Mouse (Mus musculus): Measurements from ENCODE around the gene Fcgr2b. TPM values are rescaled to one million over a fixed set of nuclear protein-coding genes. Genes with fewer than 3 reads are reported as not detected.
"Not testable (repeated sequence)": the region's sequence is repeated elsewhere in the genome, so short reads cannot be mapped to it uniquely, and the experiment has no call there.

The Fcgr2b gene
- polyA plus RNA-seq, 1 experiment from 2014 or later: 1.8 TPM

DNA sequence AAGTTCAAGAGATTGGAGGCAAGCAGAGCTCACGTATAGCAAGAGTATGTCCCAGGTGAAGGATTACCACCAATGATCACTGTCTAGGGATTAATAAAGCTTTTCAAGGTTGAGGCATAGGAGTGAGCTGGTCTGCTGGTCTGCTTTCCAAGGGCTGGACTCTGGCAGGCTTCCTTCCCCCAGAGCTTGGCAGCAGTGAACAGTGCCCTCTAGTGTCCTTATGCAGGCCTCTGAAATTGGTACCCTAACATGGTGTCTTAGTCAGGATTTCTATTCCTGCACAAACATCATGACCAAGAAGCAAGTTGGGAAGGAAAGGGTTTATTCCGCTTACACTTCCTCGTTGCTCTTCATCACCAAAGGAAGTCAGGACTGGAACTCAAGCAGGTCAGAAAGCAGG, 20.4 kb upstream of the Fcgr2b start:
- Histone ChIP-seq H3K27ac (no peak overlapping the region), H3K36me3 (replicated peaks) (no peaks in the 10 kb centered on the region), H3K4me1 (no peaks in the 10 kb centered on the region), H3K4me3 (no peak overlapping the region), H3K9me3 (no peaks in the 10 kb centered on the region), H3K4me2 (no peak overlapping the region), H3K9ac (no peak overlapping the region), H3K27me3 (replicated peaks) (no peaks in the 10 kb centered on the region)
- no peak for ATAC-seq (replicated peaks)
- 61% methylated on average over 3 of the region's 3 CpGs for WGBS

DNA sequence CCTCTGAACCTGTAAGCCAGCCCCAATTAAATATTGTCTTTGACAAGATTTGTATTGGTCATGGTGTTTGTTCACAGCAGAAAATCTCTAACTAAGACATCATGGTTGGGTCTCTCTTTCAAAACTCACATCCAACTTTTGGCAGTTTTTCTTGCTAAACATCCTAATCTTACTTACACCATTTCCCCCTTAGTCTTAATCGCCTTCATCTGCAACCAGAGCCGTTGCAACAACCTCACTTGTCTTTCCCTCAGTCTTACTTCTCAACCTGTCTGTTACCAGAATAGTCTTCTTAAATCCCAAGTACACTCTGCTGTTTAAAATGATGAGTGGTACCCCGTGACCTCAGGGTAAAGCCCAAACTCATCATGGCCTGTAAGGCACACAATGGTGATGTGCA, 19.7 kb upstream of the Fcgr2b start:
- 85% methylated on average over 3 of the region's 3 CpGs for WGBS
- Histone ChIP-seq H3K27ac (no peak overlapping the region), H3K4me1 (no peaks in the 10 kb centered on the region), H3K9ac (no peak overlapping the region), H3K27me3 (replicated peaks) (no peaks in the 10 kb centered on the region), H3K4me3 (no peak overlapping the region), H3K9me3 (no peaks in the 10 kb centered on the region), H3K36me3 (replicated peaks) (no peaks in the 10 kb centered on the region), H3K4me2 (no peak overlapping the region)
- ATAC-seq (replicated peaks): no peak

DNA sequence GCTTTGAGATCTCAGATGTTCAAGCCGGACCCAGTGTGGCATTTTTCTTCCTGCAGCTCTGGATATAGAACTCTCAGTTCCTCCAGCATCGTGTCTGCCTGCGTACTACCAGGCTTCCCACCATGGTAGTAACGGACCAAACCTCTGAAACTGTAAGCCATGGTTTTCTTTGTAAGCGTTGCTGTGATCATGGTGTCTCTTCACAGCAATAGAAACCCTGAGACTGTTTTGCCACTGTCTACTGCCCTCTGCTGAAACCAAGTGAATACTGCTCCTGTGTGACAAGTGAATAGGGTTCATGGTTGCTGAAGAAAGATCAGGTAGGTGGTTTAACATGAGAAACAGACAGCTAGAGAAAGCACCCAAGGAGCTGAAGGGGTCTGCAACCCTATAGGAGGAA, 16.2 kb upstream of the Fcgr2b start:
- H3K27ac ChIP-seq: no peak overlapping the region
- no peak for ATAC-seq (replicated peaks)

DNA sequence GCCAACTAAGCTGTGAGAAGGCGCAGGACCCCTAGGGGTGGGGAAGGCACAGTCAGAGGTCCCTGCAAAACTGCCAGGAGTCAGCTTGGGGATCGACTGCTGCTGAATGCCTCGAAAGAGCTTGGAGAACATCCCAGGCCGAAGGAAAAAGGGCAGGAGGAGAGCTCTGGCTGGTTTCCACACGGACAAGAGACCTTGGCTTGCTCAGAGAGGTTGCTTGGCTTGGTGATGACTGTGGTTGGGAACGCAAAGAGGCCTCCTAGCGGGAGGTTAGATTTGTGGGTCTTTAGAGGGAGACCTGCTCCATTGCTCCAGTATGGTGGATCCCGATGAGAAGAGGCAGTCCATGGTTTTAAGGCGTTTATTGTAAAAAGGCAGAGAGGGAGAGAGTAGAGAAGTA, 13.3 kb upstream of the Fcgr2b start:
- no peak overlapping the region for H3K27ac ChIP-seq
- no peak for ATAC-seq (replicated peaks)
- no peaks in the 10 kb centered on the region for H3K9me3 ChIP-seq
- no peaks in the 10 kb centered on the region for H3K4me1 ChIP-seq
- no peak overlapping the region for H3K9ac ChIP-seq
- no peak overlapping the region for H3K4me2 ChIP-seq
- 78% methylated on average over 9 of the region's 9 CpGs for WGBS
- no peaks in the 10 kb centered on the region for H3K36me3 ChIP-seq (replicated peaks)
- H3K27me3 ChIP-seq (replicated peaks): no peaks in the 10 kb centered on the region
- H3K4me3 ChIP-seq: no peak overlapping the region

More for the DNA sequence above, 16.2 kb upstream of the Fcgr2b start:
- H3K9me3 ChIP-seq: no peaks in the 10 kb centered on the region
- no peak overlapping the region for H3K4me2 ChIP-seq
- H3K4me1 ChIP-seq: no peaks in the 10 kb centered on the region
- 69% methylated on average over 5 of the region's 5 CpGs for WGBS
- no peaks in the 10 kb centered on the region for H3K36me3 ChIP-seq (replicated peaks)
- H3K27me3 ChIP-seq (replicated peaks): no peaks in the 10 kb centered on the region
- no peak overlapping the region for H3K4me3 ChIP-seq
- no peak overlapping the region for H3K9ac ChIP-seq

DNA sequence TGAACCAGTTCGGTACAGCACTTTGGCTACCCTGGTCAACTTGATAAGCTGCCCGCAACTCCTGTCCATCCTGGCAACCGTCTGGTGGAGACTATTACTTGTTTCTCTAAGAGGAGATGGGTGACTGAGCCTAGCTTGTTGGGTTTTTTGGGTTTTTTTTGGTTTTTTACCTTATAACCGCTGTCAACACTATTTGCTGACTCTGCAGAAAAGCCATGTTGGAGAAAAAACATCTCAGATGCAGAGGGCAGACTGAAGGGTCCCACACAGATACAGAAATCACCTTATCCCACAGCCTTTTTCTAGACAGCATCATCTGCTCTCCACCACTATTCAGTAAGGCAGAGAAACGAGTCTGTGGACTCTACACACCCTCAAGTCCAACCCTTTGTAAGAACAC, 9.5 kb upstream of the Fcgr2b start:
- no peak overlapping the region for H3K27ac ChIP-seq

DNA sequence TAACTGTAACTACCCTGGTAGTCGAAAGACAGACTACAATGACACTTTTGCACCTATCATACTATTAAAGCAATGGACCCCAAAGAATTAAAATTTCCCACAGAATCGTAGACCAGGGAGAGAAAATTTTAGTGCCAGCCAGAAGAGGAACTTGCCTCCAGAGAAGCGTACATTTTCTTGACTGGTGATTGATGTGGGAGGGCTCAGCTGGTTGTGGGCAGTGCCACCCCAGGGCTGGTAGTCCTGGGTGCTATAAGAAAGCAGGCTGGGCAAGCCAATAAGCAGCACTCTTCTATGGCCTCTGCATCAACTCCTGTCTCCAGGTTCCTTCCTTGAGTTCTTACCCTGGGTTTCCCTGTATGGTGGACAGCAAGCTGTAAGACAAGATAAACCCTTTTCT, 8.7 kb upstream of the Fcgr2b start:
- Histone ChIP-seq H3K4me3 (no peak overlapping the region), H3K4me1 (no peaks in the 10 kb centered on the region), H3K36me3 (replicated peaks) (no peaks in the 10 kb centered on the region), H3K9ac (no peak overlapping the region), H3K27ac (no peak overlapping the region), H3K27me3 (replicated peaks) (no peaks in the 10 kb centered on the region), H3K4me2 (no peak overlapping the region), H3K9me3 (no peaks in the 10 kb centered on the region)
- WGBS: 88% methylated on average over 3 of the region's 3 CpGs
- ATAC-seq (replicated peaks): no peak

More for the DNA sequence above, 9.5 kb upstream of the Fcgr2b start:
- no peak overlapping the region for H3K4me3 ChIP-seq
- no peaks in the 10 kb centered on the region for H3K36me3 ChIP-seq (replicated peaks)
- no peak overlapping the region for H3K9ac ChIP-seq
- H3K9me3 ChIP-seq: no peaks in the 10 kb centered on the region
- no peaks in the 10 kb centered on the region for H3K4me1 ChIP-seq
- WGBS: 85% methylated on average over 5 of the region's 5 CpGs
- no peak for ATAC-seq (replicated peaks)
- no peak overlapping the region for H3K4me2 ChIP-seq
- no peaks in the 10 kb centered on the region for H3K27me3 ChIP-seq (replicated peaks)

DNA sequence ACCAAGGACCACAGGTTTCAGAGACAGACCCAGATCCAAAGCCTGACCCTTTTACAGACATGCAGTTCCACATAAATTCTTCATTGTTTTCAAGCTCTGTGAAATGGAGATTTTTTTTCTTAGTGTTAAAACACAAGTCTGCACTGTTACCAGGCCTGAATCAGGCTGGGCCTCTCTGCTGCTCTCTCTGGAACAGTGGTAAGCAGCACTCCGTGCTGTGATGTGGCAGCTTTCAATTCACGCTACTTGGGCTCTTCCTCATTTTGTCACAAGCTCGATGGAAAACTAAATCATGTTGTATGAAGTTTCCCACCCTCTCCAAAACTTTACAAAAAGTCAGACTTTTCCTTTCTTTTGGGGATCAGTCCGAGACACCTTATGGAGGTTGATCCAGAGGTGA, 6.7 kb upstream of the Fcgr2b start:
- no peaks in the 10 kb centered on the region for H3K4me1 ChIP-seq
- no peaks in the 10 kb centered on the region for H3K9me3 ChIP-seq
- H3K4me3 ChIP-seq: no peak overlapping the region
- no peak overlapping the region for H3K4me2 ChIP-seq
- no peak for ATAC-seq (replicated peaks)
- no peaks in the 10 kb centered on the region for H3K36me3 ChIP-seq (replicated peaks)
- 78% methylated on average over 4 of the region's 4 CpGs for WGBS
- no peak overlapping the region for H3K27ac ChIP-seq
- no peak overlapping the region for H3K9ac ChIP-seq
- no peaks in the 10 kb centered on the region for H3K27me3 ChIP-seq (replicated peaks)

DNA sequence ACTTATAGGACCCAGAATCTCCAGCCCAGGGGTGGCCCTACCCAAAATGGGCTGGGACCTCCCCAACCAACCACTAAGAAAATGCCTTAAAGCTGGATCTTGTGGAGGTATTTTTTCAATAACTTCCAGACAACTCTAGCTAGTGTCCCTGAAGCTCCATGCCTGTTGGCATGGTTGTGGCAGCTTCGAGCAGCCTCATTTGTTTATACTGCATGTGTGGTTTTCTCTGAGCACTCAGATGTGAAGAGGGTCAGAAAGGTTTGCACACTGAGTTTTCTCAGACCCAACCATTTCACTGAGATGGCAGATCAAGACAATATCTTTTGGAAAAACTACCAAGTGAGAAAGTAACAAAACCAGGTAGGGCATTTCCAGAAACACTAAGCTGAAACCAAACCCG, 6.0 kb upstream of the Fcgr2b start:
- Histone ChIP-seq H3K9ac (no peak overlapping the region), H3K9me3 (no peaks in the 10 kb centered on the region), H3K36me3 (replicated peaks) (no peaks in the 10 kb centered on the region), H3K27ac (no peak overlapping the region), H3K27me3 (replicated peaks) (no peaks in the 10 kb centered on the region), H3K4me2 (no peak overlapping the region), H3K4me3 (no peak overlapping the region), H3K4me1 (no peaks in the 10 kb centered on the region)
- 87% methylated on average over 2 of the region's 2 CpGs for WGBS
- ATAC-seq (replicated peaks): no peak

DNA sequence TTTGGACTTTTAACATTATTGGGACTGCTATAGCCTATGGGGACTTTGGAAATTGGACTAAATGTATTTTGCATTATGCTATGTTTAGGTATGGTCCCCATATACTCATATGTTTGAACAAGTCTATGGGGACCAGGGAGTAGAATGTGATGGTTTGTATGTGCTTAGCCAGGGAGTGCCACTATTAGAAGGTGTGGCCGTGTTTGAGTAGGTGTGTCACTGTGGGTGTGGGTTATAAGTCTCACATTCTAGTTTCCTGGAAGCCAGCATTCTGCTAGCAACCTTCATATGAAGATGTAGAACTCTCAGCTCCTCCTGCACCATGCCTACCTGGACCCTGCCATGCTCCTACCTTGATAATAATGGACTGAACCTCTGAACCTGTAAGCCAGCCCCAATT, 5.3 kb upstream of the Fcgr2b start:
- not testable (repeated sequence) for H3K36me3 ChIP-seq (replicated peaks); H3K4me2 ChIP-seq; H3K4me1 ChIP-seq; ATAC-seq (replicated peaks); H3K9ac ChIP-seq; H3K27me3 ChIP-seq (replicated peaks); H3K27ac ChIP-seq; H3K4me3 ChIP-seq; H3K9me3 ChIP-seq
- 77% methylated on average over 1 of the region's 1 CpGs for WGBS

DNA sequence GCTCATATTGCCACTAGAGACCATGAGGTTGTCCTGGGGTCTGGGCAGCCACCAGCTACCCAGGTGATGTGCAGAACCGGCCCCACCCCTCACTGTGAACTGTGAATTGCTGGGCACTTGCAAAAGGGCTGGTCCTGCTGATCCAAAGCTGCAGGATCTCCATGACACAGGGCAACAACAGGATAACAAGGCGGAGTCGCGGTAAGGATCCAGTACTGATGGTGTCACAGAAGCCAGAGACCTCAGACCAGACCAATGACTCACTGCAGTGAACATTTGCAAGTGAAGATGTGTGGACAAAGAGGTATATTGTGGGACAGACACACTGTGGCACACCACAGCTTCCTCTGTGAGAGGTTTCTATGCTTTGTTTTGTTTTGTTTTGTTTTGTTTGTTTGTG, 2.3 kb upstream of the Fcgr2b start:
- Histone ChIP-seq H3K4me1 (no peaks in the 10 kb centered on the region), H3K27me3 (replicated peaks) (no peaks in the 10 kb centered on the region), H3K36me3 (replicated peaks) (no peaks in the 10 kb centered on the region), H3K9me3 (no peaks in the 10 kb centered on the region), H3K27ac (no peak overlapping the region), H3K9ac (no peak overlapping the region), H3K4me3 (no peak overlapping the region), H3K4me2 (no peak overlapping the region)
- WGBS: 78% methylated on average over 4 of the region's 4 CpGs
- ATAC-seq (replicated peaks): no peak

DNA sequence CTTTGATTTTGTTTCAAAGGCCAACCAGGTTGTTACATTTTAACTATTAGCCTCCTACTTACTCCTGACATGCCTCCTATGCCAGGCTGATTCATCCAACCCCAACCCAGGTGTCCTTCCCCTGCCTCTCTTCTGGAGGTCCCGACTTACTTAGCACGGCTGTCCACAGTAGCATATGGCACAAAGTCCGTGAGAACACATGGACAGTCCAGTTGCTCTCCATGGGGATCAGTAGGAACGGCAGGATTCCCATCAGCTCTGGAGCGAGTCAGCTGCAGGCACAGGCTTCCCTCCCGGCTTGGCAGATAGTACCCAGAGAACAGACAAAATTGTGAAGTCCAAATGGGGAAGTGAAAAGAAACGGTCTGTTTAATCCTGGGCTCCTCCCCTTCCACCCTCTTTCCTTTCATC, 591 bp downstream of the Fcgr2b start:
- Histone ChIP-seq H3K36me3 (replicated peaks) (no peaks in the 10 kb centered on the region), H3K27ac (no peak overlapping the region), H3K27me3 (replicated peaks) (no peaks in the 10 kb centered on the region), H3K9me3 (no peaks in the 10 kb centered on the region), H3K9ac (no peak overlapping the region), H3K4me2 (no peak overlapping the region), H3K4me3 (no peak overlapping the region), H3K4me1 (no peaks in the 10 kb centered on the region)
- ATAC-seq (replicated peaks): no peak
- 72% methylated on average over 7 of the region's 7 CpGs for WGBS

DNA sequence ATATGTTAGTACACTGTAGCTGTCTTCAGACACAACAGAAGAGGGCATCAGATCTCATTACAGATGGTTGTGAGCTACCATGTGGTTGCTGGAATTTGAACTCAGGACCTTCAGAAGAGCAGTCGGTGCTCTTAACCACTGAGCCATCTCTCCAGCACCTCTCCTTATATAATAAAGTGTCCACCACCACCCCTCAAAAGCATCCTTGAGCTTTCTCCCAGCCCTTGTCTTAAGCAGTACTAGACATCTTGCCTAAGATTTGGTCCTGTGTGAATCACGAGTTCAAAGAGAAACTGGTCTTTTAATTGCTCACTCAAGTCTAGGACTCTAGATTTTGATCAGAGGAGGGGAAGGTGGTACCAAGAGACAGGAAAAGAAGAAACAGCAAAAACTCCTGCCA, 997 bp downstream of the Fcgr2b start:
- H3K9me3 ChIP-seq; H3K9ac ChIP-seq; ATAC-seq (replicated peaks); H3K4me1 ChIP-seq; H3K36me3 ChIP-seq (replicated peaks); H3K4me2 ChIP-seq; H3K4me3 ChIP-seq; H3K27me3 ChIP-seq (replicated peaks); H3K27ac ChIP-seq: not testable (repeated sequence)
- 84% methylated on average over 2 of the region's 2 CpGs for WGBS

DNA sequence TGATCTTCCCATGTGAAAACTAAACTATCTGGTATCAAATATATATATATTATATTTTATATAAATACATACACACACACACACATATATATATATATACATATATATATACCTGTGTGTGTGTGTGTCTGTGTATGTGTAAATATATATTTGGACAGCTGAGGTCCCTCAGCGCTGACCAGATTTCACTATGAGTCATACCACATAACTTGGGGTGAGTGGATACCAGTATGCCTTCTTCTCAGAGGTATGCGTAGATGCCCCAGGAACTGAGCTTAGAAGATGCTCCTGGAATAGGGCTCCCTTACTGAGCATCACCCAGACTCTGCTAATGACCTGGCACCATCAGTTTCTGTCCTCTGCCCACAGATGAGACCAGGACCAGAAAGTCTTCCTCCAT, 1.6 kb downstream of the Fcgr2b start:
- Histone ChIP-seq H3K9me3 (no peaks in the 10 kb centered on the region), H3K4me2 (no peak overlapping the region), H3K27ac (no peak overlapping the region), H3K36me3 (replicated peaks) (no peaks in the 10 kb centered on the region), H3K9ac (no peak overlapping the region), H3K27me3 (replicated peaks) (no peaks in the 10 kb centered on the region), H3K4me3 (no peak overlapping the region), H3K4me1 (no peaks in the 10 kb centered on the region)
- ATAC-seq (replicated peaks): no peak
- WGBS: 89% methylated on average over 2 of the region's 2 CpGs

DNA sequence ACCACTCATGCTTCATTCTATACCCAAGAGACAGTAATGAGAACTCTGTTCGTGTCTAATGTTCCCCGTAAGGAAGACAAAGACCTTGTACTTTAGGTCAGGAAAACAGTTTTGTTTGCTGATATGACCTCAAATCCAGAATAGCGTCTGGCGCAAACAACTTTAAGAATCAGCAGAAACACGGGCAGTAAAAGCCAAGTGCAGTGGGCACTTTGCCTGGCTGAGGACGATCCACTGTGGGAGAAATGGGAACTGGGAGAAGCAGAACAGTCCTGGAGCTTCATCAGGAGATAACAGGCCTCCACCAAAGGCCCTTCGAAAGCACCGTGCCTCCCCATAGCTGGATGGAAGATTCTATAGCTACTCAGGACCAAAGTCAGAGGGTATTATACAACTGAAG, 2.2 kb downstream of the Fcgr2b start:
- no peaks in the 10 kb centered on the region for H3K9me3 ChIP-seq
- H3K4me3 ChIP-seq: no peak overlapping the region
- 88% methylated on average over 8 of the region's 8 CpGs for WGBS
- H3K27me3 ChIP-seq (replicated peaks): no peaks in the 10 kb centered on the region
- ATAC-seq (replicated peaks): no peak
- H3K27ac ChIP-seq: no peak overlapping the region
- H3K4me1 ChIP-seq: no peaks in the 10 kb centered on the region
- H3K9ac ChIP-seq: no peak overlapping the region
- no peak overlapping the region for H3K4me2 ChIP-seq
- H3K36me3 ChIP-seq (replicated peaks): no peaks in the 10 kb centered on the region
